Mouse (Mus musculus): Measurements from ENCODE around the gene Hist4h4.

DNA sequence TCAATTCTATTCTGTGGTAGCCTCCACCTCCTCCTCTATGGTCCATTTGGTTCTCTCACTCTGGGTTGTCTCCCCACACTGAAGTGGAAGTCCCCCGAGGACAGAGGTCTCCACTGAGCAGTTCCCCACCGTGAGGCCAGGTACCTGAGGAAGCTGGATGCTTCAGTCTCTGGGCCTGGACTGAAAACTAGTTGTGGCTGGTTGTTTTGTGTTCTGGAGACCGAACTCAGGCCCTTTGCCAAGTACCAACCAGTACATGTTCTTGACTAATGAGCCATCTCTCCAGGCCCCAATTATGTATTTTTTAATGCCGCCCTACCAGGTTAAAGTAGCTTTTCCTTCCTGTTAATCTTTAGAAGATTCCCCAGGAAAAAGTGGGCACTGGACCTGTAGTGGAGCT lies 48.1 kb upstream of the Hist4h4 start:
- no peak for TF ChIP-seq POLR2AphosphoS5 (IDR thresholded peaks at IDR 0.05; ENCODE audit: insufficient replicate concordance, low read depth, low read length)
- no peak for TF ChIP-seq CTCF (IDR thresholded peaks at IDR 0.05; ENCODE audit: low read depth, low read length)
